Mouse (Mus musculus): ENCODE data around the gene Ss18l1.
A peak's percentile ranks its signal among the peaks of the same experiment; 100 is the strongest.

The Ss18l1 gene

DNA sequence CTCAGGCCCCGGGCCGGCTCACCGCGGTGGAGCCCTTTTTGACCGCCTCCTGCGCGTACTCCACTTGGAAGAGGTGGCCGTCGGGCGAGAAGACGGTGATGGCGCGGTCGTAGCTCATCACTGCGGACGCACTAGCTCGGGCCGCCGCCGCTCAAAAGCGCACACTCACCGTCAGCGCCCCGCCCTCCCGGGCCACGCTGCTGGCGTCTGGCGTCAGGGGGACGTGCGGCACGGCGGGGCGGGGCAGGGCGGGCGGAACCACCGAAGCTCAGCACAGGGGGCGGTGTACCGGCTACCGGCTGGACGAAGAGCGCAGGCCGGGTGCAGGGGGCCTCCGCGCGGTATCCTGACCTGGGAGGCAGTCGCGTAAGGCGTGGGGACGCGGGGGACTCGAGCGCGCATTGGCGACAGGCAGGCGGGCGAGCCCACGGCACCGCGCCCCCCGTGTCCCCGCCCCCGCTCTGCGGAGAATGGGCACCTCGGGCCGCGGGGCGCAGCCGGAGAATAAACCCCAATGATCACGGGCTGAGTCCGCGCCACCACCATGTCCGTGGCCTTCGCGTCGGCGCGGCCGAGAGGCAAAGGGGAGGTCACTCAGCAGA lies at the start of gene Ss18l1, which contains the start of gene Psma7:
Gene Ss18l1, plus strand, starts transcription at position 254 of the 602 bp plus-strand sequence.
Gene Psma7, minus strand, starts transcription at position 178 of the 602 bp plus-strand sequence.
- DNase-seq = peak; percentile 79 to 88

DNA sequence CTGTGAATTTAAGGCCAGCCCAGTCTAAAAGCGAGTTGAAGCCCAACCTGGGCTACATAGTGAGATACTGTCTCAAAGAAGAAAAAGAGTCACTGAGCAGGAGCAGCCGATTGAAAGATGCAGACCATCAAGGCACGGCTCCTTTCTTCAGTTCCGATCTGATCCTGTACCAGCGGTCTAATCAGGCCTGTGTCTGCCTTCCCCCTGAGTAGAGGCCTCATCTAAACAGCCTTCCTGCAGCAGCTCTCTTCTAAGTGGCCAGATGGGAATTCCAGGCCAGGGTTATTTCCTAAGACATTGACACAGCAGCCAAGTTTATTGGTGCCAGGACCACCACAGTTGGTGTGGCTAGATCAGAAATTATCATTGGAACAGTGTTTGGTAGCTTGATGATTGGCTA lies 49.2 kb upstream of the Ss18l1 start:
- no peak for DNase-seq

DNA sequence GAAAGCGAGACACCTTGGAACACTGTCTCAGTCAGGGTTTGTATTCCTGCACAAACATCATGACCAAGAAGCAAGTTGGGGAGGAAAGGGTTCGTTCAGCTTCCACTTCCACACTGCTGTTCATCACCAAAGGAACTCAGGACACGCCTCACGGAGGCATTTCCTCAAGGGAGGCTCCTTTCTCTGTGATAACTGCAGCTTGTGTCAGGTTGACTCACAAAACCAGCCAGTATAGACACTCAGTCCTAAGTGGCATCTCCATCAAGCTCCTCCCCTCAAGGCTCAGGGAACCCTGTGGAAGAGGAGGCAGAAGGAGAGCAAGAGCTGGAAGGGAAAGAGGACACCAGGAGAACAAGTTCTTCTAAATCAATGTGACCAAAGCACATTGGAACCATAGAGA lies 43.9 kb upstream of the Ss18l1 start:
- no peak for DNase-seq

DNA sequence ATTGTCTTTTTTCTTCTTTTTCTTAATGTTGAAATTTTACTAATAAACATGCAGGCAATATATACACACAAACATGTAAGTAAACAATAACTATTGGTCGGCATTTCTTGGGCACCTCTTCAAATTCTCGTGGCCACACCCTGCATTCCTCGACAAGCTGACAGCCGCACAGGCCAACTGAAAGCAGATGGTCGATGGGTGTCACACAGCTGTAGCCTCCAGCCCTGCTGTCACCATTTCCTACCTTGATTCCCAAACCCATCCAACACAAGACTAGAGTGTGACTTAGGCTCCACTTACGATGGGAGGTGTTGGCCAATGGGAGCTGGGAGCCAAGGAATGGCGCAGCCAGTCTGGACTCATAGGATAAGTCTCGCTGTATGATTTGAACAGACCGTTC lies 40.7 kb upstream of the Ss18l1 start:
- DNase-seq = no peak

- no peak for DNase-seq
These were observed 36.5 kb upstream of the Ss18l1 start for GRCm38 (mm10) chr2:180005656-180006351.

GRCm38 (mm10) chr2:180006352-180007017 lies 35.8 kb upstream of the Ss18l1 start:
- no peak for DNase-seq

DNA sequence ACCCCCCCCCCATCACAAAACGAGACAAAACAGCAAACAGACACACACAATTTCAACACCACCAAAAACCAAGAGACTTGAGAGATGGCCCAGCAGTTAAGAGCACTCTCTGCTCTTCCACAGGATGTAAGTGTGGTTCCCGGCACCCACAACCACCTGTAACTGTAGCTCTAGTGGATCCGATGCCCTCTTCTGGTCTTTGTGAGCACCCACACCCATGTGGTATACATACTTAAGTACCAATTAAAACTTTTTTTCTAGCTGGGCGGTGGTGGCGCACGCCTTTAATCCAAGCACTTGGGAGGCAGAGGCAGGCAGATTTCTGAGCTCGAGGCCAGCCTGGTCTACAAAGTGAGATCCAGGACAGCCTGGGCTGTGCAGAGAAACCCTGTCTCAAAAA lies 31.6 kb upstream of the Ss18l1 start:
- no peak for DNase-seq

DNA sequence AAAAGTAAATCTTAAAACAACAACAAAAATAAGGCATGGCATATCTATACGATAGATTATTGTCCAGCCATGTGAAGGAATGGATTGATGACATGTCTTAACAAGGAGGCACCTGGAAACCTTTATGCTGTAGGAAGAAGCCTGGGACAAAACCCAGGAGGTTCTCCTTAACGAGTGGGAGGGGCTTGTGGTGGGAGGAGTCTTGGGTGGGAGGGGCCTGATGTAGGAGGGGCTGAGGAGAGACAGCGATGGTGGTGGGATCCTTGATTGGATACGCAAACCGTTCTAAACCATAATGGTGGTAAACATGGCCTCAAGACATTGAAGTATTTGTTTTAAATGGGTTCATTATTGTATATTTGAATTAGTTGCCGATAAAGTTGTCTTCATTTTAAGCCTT lies 30.9 kb upstream of the Ss18l1 start:
- DNase-seq = no peak

GRCm38 (mm10) chr2:180013686-180014085 lies 28.6 kb upstream of the Ss18l1 start:
- no peak for DNase-seq

- no peak for DNase-seq
These were observed 24.7 kb upstream of the Ss18l1 start for GRCm38 (mm10) chr2:180017632-180018031.

DNA sequence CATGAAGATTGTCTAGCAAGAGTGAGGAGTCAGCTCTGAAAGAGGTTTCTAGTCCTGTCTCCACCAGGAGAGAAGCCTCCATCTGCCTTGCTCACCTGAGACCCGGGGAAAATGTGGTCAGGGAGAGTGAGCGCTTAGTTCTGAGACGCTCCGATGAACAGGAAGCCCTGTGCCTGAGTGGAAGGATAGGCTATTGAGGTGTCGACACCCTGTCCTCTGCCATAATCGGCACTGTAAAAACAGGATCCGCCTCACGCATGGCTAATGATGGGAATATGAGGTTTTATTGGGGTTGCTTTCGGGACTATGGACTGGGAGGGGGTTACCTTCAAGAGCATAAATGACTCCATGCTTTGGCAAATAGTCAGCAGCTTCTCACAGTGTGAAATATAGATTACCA lies 23.7 kb upstream of the Ss18l1 start:
- no peak for DNase-seq

GRCm38 (mm10) chr2:180020091-180020661 lies 22.1 kb upstream of the Ss18l1 start:
- no peak for DNase-seq

- DNase-seq = no peak
These were observed 21.4 kb upstream of the Ss18l1 start for GRCm38 (mm10) chr2:180020919-180021318.

GRCm38 (mm10) chr2:180022751-180023150 lies 19.6 kb upstream of the Ss18l1 start:
- DNase-seq = no peak

DNA sequence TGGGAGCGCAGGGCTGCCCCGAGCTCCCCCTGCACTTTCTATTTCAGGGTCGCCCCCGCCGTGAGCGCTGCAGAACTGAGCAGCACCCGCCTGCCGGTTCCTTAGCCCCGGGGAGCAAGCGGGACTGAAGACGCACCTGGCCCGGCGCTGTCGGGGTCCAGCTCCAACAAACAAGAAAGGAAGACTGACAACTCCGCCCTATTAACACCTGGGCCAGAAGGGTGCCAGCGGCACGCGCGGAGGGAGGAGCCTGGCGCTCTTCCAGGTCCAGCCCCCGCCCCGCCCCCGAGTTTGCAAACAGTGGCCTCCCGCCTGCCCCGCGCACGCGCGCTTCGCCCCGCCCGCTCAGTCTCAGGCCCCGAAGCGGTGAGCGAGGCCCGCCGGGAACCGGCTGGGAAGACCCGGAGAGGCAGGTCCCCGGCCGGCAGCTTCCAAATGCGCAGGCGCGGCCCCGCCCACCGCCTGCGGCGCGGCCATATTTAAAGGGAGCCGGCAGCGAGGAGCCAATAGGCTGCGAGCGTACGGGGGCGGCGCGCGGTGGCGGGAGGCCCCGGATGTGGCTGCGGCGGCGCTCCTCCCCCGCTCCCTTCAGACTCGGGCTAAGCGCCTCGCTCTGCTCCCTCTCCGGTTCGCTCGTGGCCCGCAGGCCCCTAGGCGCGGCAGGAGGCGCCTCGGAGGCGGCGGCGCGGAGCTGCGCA lies 17.8 kb upstream of the Ss18l1 start, which contains the start of gene Lsm14b:
Gene Lsm14b, plus strand, starts transcription at position 587 of the 698 bp plus-strand sequence.
- peak; percentile 98 to 100 for DNase-seq

- DNase-seq = no peak
These were observed 17.0 kb upstream of the Ss18l1 start for GRCm38 (mm10) chr2:180025135-180025860.

DNA sequence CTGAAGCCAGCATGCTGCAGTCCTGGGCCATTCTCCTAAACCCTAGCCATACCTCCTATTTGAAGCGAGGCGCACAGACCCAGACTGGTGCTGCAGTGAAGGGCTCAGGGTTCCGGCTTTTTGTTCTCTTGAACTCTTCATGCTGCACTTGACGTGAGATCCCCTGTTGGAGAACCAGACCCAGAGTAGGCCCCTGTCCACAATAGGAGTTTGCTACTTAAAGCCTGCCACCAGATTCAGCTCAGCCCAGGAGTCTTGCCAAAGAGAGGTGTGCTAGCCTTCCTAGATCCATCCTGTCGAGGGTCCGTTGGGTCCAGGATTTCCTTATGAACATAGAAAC lies 16.5 kb upstream of the Ss18l1 start:
- DNase-seq = no peak

DNA sequence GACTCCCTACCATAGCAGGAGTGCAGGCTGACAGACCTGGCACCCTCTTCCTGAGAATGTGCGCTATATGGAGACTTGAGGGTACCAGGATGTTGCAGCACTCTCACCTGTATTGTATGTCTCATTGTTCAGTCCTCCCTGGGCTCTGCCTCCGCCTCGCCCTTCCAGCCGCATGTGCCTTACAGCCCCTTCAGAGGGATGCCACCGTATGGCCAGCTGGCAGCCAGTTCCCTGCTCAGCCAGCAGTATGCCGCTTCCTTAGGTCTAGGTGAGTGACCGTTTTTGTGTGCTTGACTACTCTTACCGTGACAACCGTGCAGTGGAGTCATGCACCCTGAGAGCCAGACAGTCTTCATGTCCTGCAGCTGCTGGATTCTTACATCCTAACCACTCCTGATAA lies 14.5 kb upstream of the Ss18l1 start:
- no peak for DNase-seq

DNA sequence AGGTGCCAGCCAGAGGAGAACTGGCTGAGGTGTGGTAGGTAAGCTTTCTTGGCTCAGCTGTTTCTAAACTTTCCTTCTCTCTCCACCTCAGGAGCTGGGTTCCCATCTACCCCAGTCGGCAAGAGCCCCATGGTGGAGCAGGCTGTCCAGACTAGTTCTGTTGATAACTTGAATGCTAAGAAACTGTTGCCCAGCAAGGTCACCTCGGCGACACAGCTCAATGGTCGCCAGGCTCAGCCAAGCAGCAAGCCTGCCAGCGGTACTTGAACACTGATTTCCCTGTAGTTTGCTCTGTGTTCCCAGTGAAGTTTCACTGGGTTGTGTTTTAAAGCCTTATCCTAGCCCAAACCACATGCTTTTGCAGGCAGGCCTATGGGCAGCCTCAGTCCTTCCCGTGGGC lies 11.0 kb upstream of the Ss18l1 start:
- DNase-seq = no peak

DNA sequence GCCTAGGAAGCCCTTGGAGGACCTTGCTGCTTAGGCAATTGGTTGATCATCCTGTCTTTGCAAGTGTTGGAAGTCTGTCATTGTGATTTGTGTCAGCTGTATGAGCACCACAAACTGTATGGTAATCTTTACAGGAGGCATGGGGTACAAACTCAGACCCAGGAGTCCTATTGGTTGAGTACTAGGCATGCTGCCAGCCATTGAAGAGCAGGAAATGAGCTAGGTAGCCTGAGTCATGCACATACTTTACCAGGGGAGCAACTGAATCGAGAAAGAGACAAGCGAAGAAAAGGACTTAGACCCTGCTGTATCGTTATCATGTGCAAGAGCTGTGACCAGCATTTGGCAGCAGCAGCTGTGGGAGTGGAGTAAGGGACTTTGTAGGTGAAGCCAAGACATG lies 9.4 kb upstream of the Ss18l1 start:
- no peak for DNase-seq

DNA sequence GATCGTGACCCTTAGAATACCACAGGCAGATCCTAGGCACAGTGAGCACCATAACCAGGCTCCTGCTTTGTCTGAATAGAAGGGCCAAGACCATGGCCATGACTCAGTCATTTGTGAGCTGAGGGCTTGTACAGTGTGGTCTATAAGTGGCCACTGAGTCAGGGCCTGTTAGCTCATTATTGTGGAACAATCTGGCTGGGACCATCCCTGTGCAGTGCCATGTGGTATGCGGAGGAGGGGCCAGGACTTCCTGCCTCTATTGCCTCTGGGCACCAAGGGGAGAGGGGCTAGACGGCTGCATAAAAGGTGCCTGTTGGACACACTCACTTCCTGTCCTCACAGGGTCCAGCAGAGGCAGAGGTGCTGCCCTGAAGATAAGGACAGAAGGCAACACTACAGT lies 8.4 kb upstream of the Ss18l1 start:
- DNase-seq = no peak

DNA sequence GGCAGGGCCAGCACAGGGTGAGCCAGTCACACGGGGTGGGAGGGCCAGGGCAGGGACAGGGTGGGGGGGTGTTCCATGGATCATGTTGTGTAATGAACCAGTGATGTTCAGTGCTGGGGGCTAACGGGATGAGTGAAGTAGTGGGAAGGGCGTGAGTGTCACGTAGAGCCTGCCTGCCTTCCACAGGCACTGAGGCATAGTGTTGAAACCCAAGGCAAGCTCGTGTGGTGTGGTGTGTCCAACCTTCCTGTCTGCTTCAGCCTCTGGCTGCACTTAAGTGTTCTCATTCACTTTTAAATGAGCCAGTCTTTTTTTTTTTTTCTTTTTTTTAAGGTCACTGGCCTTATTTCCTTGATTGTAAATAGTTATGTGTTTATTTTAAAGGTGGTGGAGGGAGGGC lies 7.6 kb upstream of the Ss18l1 start:
- no peak for DNase-seq

DNA sequence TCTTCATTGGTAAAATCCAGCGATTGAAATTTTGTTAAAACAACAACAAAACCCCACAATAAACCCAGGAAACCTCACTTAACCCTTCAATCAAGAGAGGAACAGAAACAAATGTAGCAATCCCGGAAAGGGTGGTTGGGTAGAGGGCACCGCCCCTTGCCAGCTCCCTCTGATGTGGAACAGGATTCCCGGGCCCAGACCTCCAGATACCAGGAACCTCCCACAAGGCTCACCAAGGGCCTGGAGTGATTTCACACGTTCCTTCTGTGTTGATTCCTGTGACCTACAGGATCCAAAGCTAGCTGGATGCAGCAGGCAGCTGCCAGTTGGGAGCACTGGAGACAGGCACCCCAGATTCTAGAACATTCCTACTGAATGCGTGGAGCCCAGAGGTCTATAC lies 1.9 kb upstream of the Ss18l1 start:
- DNase-seq = no peak
